Mouse (Mus musculus) mature B cell (primary cell): ENCODE data around the gene Aup1.

Experiments used
- in situ Hi-C: fragments of 300-500 bp; cut with MboI; formaldehyde crosslinking; loops from 2 replicates; pipeline ENCODE4 v1.14.3; 2019

The Aup1 gene

GRCm38 (mm10) chr6:83068706-83069487 lies 14.6 kb downstream of the Aup1 start:
- in situ Hi-C loops: no loop called here

- in situ Hi-C loops: loop anchor here (10.0 kb wide), 1 partner anchor 65 kb away; no protein-coding TSS in a partner anchor
These were observed 15.3 kb downstream of the Aup1 start for GRCm38 (mm10) chr6:83069488-83070246.

GRCm38 (mm10) chr6:83070247-83070310 lies 15.8 kb downstream of the Aup1 start, which contains the start of gene Tlx2:
Tlx2 (minus strand) TSS chr6:83070293.
- in situ Hi-C loops: loop anchor here (10.0 kb wide), 1 partner anchor 65 kb away; no protein-coding TSS in a partner anchor

GRCm38 (mm10) chr6:83070311-83071219 lies 16.2 kb downstream of the Aup1 start:
- in situ Hi-C loops: loop anchor here (10.0 kb wide), 1 partner anchor 66 kb away; no protein-coding TSS in a partner anchor

GRCm38 (mm10) chr6:83071220-83071619 lies 16.9 kb downstream of the Aup1 start:
- in situ Hi-C loops: loop anchor here (10.0 kb wide), 1 partner anchor 66 kb away; no protein-coding TSS in a partner anchor

GRCm38 (mm10) chr6:83074979-83075378 lies 20.7 kb downstream of the Aup1 start:
- in situ Hi-C loops: loop anchor here (10.0 kb wide), 1 partner anchor 70 kb away; no protein-coding TSS in a partner anchor

- in situ Hi-C loops: loop anchor here (10.0 kb wide), 1 partner anchor 73 kb away; no protein-coding TSS in a partner anchor
These were observed 23.5 kb downstream of the Aup1 start, which contains the start of gene Pcgf1 for GRCm38 (mm10) chr6:83077630-83078323. Pcgf1 (plus strand) TSS chr6:83077869.

- in situ Hi-C loops: loop anchor here (10.0 kb wide), 1 partner anchor 74 kb away; no protein-coding TSS in a partner anchor
These were observed 24.1 kb downstream of the Aup1 start for GRCm38 (mm10) chr6:83078324-83078858.

GRCm38 (mm10) chr6:83080210-83080609 lies 25.9 kb downstream of the Aup1 start:
- in situ Hi-C loops: no loop called here

GRCm38 (mm10) chr6:83083497-83083896 lies 29.2 kb downstream of the Aup1 start:
- in situ Hi-C loops: no loop called here

GRCm38 (mm10) chr6:83084477-83084876 lies 30.2 kb downstream of the Aup1 start:
- in situ Hi-C loops: no loop called here

- in situ Hi-C loops: no loop called here
These were observed 32.1 kb downstream of the Aup1 start, which contains the start of gene Lbx2 for GRCm38 (mm10) chr6:83086121-83087035. Lbx2 (plus strand) TSS chr6:83086367.

- in situ Hi-C loops: no loop called here
These were observed 33.0 kb downstream of the Aup1 start for GRCm38 (mm10) chr6:83087205-83087925.

GRCm38 (mm10) chr6:83087926-83088260 lies 33.6 kb downstream of the Aup1 start:
- in situ Hi-C loops: no loop called here

- in situ Hi-C loops: no loop called here
These were observed 38.3 kb downstream of the Aup1 start for GRCm38 (mm10) chr6:83092416-83093127.

- in situ Hi-C loops: no loop called here
These were observed 41.6 kb downstream of the Aup1 start for GRCm38 (mm10) chr6:83095968-83096367.

- in situ Hi-C loops: no loop called here
These were observed 44.1 kb downstream of the Aup1 start for GRCm38 (mm10) chr6:83098411-83098810.

- in situ Hi-C loops: no loop called here
These were observed 47.0 kb downstream of the Aup1 start, which contains the start of the genes Ccdc142 and Gm42688 for GRCm38 (mm10) chr6:83101316-83101687. Ccdc142 (plus strand) TSS chr6:83101601. Gm42688 (plus strand) TSS chr6:83101617.
